Mouse (Mus musculus) bone marrow macrophage, adult 2 months (primary cell): ENCODE measurements around the gene Pip4k2c.

ENCODE experiments used
- CTCF ChIP-seq: IDR thresholded peaks from 2 replicates; pipeline ENCODE4 v1.5.1; 2012; ENCODE audit warnings: low read depth, mild to moderate bottlenecking, low read length, moderate library complexity
- POLR2A ChIP-seq: IDR thresholded peaks from 2 replicates; pipeline ENCODE4 v1.6.1; 2012; ENCODE audit warnings: mild to moderate bottlenecking, low read depth, low read length, borderline replicate concordance

DNA sequence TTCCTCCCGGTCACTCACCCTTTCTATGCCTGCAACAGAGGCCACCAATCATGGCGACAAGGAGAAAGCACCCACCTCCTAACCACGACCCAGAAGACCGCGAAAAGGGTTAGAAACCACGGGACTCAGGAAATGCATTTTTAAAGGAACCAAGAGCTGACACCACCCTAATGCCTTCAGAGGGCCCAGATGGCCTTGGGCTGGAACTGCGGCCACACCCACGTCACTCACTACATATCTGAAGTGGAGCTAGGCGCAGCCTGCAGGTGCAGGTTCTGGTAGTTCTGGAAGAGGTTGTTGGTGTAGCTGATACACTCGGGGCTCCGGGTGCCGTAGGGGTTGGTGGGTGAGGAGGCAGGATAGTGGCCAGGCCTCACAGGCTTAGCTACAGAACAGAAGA is 19.3 kb upstream of the Pip4k2c start:
- TF ChIP-seq POLR2A (no peak), CTCF (no peak)
